Mouse (Mus musculus) urinary bladder, postnatal 25 days (tissue): ENCODE measurements around the gene Slxl1.
"Not testable (repeated sequence)": the region's sequence is repeated elsewhere in the genome, so short reads cannot be mapped to it uniquely, and the experiment has no call there.

Experiments
- DNase-seq: peaks from one replicate; pipeline ENCODE4 v3.0.0; 2022; ENCODE audit warnings: low spot score

Slxl1 gene

GRCm38 (mm10) chrX:55226576-55226975 is at the start of gene Slxl1:
Gene Slxl1 (plus strand): TSS chrX:55226876.
- not testable (repeated sequence) for DNase-seq
